Mouse (Mus musculus): ENCODE results near the gene Tmem129.

The Tmem129 gene

GRCm38 (mm10) chr5:33684932-33685331 lies 26.7 kb upstream of the Tmem129 start:
- no peak for DNase-seq

GRCm38 (mm10) chr5:33683897-33684652 lies 25.9 kb upstream of the Tmem129 start:
- peak; percentile 73 to 75 for DNase-seq

GRCm38 (mm10) chr5:33682963-33683362 lies 24.7 kb upstream of the Tmem129 start:
- DNase-seq: no peak

GRCm38 (mm10) chr5:33681611-33682388 lies 23.6 kb upstream of the Tmem129 start:
- peak in 1 of 2 experiments; percentile 39 for DNase-seq

GRCm38 (mm10) chr5:33681044-33681443 lies 22.8 kb upstream of the Tmem129 start:
- no peak for DNase-seq

- DNase-seq: no peak
Measured at GRCm38 (mm10) chr5:33678244-33678643, 20.0 kb upstream of the Tmem129 start.

GRCm38 (mm10) chr5:33675964-33676363 lies 17.7 kb upstream of the Tmem129 start:
- DNase-seq: peak; percentile 85

GRCm38 (mm10) chr5:33674439-33674838 lies 16.2 kb upstream of the Tmem129 start:
- DNase-seq: peak; percentile 49 to 70

- no peak for DNase-seq
Measured at GRCm38 (mm10) chr5:33671659-33672058, 13.4 kb upstream of the Tmem129 start.

- peak; percentile 63 to 68 for DNase-seq
Measured at GRCm38 (mm10) chr5:33668223-33668622, 10.0 kb upstream of the Tmem129 start.

- no peak for DNase-seq
Measured at GRCm38 (mm10) chr5:33658664-33659050, 441 bp upstream of the Tmem129 start.

GRCm38 (mm10) chr5:33657251-33657786 lies 897 bp downstream of the Tmem129 start:
- no peak for DNase-seq

- DNase-seq: no peak
Measured at GRCm38 (mm10) chr5:33656739-33657138, 1.5 kb downstream of the Tmem129 start.

- DNase-seq: no peak
Measured at GRCm38 (mm10) chr5:33655251-33655840, 2.9 kb downstream of the Tmem129 start.

GRCm38 (mm10) chr5:33654424-33654823 lies 3.8 kb downstream of the Tmem129 start:
- no peak for DNase-seq

GRCm38 (mm10) chr5:33652783-33653173 lies 5.4 kb downstream of the Tmem129 start:
- DNase-seq: no peak

- peak; percentile 97 to 98 for DNase-seq
Measured at GRCm38 (mm10) chr5:33651921-33652782, 6.1 kb downstream of the Tmem129 start, which contains the start of gene Slbp. Gene Slbp (minus strand): TSS chr5:33652574.

GRCm38 (mm10) chr5:33651541-33651920 lies 6.7 kb downstream of the Tmem129 start:
- DNase-seq: no peak

GRCm38 (mm10) chr5:33651017-33651416 lies 7.2 kb downstream of the Tmem129 start:
- no peak for DNase-seq

GRCm38 (mm10) chr5:33640652-33641051 lies 17.6 kb downstream of the Tmem129 start:
- DNase-seq: peak; percentile 73 to 80

GRCm38 (mm10) chr5:33638826-33639225 lies 19.4 kb downstream of the Tmem129 start:
- no peak for DNase-seq

GRCm38 (mm10) chr5:33637606-33638350 lies 20.4 kb downstream of the Tmem129 start:
- no peak for DNase-seq
